Mouse (Mus musculus) frontal cortex, postnatal 10 days (tissue): Measurements from ENCODE around the gene Grcc10.

Experiments used
- DNase-seq, 2 experiments: peaks; one replicate each; pipeline ENCODE4 v3.0.0; 2022; ENCODE audit warnings: low spot score in 2 of 2, mixed read lengths in 1 of 2

Grcc10 gene

DNA sequence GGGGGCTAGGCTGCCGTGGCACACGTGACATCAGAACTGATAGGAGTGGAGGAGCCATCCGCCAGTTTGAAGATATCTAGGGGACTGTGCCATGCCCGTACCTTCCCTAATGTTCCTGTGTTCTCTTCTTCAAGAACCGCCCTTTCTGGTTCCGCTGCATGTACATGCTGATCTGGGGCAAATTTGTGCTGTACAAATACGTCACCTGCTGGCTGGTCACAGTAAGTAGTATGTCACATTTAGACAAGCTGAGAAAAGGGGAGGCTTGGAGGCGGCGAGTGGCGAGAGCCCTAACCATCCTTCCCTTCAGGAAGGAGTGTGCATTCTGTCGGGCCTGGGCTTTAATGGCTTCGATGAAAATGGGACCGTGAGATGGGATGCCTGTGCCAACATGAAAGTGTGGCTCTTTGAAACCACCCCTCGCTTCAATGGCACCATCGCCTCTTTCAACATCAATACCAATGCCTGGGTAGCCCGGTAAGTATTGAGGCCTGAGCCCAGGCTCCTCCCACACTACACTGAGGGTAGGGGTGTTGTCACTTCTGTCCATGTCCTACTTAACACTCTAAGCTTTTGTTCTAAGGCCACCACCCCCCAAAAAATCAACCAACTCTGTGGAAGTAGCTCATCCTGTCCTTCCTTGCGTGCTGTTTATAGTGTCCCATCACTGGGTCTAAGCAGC, 38.9 kb downstream of the Grcc10 start:
- no peak for DNase-seq

DNA sequence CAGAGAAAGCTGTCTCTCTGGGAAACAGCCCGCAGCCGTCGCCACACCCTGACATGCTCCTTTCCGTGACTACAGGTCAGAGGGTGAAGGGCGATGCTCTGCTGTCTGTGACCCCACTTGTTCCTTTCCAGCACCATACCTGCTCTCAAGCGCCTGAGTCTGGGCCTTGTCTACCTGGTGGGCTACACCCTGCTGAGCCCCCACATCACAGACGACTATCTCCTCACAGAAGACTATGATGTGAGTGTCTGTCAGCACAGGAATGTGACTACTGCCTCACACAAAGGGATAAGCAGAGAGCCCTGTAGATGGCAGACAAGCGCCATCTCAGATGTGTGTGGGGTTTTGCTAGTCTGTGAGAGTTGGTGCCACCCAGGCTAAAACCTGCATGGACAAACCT, 39.8 kb downstream of the Grcc10 start:
- no peak for DNase-seq

DNA sequence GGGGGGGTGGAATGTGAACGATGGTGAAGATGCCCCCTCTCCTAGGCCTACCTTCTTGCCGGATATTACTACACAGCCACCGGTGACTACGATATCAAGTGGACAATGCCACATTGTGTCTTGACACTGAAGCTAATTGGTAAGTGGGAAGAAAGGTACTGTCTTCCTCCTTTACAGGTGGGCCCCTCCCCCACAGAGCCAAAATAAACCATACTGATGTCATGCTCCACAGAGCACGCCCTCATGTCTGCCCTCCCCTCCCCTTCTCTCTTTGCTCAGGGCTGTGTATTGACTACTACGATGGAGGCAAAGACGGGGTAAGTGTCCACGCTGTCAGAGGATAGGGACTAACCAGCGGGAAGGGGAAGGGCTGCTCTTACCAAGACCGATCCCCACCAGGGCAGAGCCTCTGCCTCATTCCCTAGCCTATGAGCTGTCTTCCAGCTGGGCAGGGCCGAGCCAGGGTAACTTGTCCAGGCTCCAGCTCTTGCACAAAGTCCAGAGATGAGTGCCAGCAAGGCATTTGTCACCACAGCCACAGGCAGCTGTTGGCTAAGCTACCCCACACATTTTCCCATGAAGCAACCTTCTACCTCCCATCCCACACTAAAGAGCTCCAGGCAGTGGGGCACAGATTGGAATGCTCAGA, 41.1 kb downstream of the Grcc10 start:
- peak in 1 of 2 experiments; percentile 51 for DNase-seq

DNA sequence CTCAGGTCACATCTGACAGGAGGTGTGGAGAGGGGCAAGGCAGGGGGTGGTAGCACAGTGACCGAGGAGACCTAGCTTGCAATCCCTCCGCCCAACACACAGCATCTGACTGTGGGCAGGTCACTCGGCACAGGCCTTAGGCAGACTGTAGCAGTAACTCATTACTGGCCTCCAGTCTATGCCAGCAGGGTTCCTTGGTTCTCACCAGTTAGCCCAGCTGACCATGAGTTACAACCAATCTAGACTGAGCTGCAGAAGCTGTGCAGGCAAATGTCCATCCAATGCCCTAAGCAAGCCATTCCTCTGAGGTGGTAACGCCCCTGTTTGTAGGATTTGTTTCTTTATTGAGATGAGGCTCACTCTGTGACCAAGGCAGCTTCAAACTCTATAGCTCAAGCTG, 41.8 kb downstream of the Grcc10 start:
- no peak for DNase-seq

DNA sequence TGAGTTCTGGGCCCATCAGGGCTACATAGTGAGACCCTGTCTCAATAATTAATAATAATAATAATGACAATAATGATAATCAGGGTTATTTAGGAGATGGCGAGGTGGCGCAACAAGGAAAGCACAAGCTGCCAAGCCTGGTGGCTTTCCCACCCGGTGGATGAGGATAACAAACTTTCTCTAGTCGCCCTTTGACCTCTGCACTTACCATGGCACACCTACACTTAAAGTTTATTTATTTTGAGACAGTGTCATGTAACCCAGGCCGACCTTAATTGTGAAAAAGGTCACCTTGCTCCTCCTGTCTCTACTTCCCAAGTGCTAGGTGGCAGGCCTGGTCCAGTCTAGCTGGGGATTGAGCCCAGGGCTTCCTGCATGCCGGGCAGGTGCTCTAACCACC, 42.4 kb downstream of the Grcc10 start:
- no peak for DNase-seq

DNA sequence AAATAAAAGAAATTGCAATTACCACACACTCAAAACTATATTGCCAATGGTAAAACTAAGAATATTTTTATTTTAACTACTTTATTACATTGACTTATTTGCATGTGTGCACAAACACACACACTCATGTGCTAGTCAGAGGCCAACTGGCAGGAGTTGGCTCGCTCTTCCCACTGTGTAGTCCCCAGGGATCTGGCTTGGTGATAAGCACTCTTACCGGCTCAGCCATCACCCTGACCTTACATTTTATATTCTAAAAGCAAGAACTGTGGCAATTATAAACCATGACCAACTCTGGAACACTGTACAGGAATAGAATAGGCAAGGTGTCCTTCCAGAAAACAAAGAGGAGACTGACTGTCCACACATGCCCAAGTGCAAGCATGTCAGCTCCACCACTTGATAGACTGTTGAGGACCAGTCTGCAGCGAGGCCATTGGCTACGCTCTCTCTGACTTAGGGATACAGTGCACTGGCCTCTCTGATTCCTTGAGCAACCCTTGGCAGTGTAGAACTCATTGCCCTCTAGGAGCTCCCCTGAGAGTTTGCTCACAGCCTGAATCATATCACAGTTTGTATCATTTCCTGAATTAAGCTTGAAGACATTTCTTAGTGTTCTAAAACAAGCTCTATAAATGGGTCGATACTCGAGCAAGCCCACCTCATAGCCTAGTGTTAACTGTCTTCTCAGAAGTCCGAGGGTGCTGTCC, 44.6 kb downstream of the Grcc10 start:
- no peak for DNase-seq

DNA sequence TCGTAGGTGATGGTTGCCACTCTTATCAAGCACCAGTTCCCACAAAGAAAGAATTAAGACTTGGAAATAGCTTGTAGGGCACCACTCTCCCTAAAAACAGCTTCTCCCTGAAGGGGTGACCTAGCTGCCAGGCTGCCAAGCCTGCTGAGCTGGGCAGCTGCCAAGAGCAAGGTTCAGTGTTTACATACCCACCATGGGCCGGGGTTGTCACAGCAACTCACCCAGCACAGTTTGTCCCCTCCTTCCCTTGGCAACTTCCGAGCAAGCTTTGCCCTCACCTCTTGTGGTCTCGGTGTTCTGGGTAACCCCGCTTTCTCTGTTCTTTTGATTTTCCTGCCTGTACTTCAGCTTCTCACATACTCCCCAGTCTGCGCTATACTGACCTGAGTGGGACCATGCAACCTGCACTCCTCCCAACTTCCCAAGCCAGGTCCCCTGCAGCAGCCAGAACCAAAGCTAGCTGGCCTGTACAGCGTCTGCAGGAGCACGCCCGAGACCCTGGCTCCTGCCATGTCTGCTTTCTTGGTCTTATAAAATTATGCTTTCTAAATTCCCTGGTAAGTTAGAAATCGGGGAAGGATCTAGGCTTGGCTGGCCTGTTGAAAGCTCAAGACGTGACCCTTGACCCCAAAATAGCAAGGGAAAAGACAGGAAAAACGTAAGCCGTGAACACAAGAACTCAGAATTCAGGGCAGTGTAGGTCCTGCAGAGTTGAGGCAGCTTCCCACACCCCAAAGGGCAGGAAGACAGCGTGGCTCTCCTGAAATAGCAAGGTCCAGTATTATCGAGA, 46.8 kb downstream of the Grcc10 start:
- DNase-seq, result peak; percentile 54 to 64

DNA sequence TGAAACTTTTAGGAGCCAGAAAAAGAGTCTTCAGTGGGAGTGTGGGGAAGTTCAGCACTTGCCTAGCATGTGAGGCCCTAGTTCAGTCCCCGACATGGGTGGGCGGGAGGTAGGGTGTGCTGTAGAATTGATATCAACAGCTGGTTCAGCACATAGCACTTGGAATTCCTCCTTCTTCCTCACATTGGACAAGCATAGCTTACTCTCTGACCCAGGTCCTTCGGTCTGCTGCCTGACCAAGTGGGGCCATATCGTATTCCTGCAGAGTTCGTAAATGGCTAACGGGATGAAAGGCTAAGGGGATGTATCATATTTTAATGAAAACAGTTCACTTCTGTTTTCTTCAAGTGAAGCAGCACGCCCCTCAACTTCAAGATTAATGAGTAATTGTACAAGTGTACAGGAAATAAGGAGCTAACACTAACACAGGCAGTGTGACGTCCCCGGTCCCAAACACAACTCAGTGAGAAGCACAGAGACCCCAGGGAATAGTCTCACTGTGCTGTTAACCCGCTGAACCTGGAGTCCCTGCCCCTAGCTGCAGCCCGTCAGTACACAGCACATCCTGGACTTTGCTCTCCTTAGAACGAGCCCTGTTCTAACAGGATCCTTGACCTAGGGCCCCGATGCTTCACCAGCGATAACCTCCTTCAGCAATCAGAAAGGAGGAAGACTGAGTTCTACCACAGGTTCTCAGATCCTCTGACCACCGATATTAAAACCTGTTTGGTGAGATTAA, 47.8 kb downstream of the Grcc10 start:
- DNase-seq, result no peak

DNA sequence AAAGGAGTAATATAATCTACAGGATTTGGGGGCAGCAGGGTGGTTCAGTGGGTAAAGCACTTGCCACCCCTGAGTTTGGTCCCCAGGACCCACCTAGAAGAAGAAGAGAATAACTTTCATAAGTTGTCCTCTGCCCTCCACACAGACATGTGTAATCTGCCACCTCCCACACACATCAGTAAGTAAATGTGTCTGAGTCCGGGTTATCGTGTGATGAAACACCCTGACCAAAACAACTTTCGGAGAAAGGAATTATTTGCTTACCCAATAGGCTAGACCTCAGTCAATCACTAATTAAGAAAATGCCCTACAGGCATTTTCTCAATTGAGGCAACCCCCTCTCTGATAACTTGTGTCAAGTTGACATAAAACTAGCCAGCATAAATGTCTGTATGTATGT, 50.7 kb downstream of the Grcc10 start:
- no peak for DNase-seq
